Mouse (Mus musculus) regulatory T cell (primary cell): ENCODE results near the gene Tpk1.

Experiments used
- in situ Hi-C: fragments of 300-600 bp; cut with MboI, MseI; formaldehyde crosslinking; loops from one replicate; pipeline ENCODE4 v1.15.1; 2025; ENCODE audit warnings: high pct_unique_total_duplicates

Tpk1 gene

GRCm38 (mm10) chr6:43363291-43363820 lies 302.7 kb downstream of the Tpk1 start:
- in situ Hi-C loops = no loop called here

GRCm38 (mm10) chr6:43361248-43361647 lies 304.8 kb downstream of the Tpk1 start:
- in situ Hi-C loops = no loop called here

- in situ Hi-C loops = no loop called here
Measured at GRCm38 (mm10) chr6:43360214-43360613, 305.9 kb downstream of the Tpk1 start.

- in situ Hi-C loops = no loop called here
Measured at GRCm38 (mm10) chr6:43354562-43355241, 311.4 kb downstream of the Tpk1 start.

- in situ Hi-C loops = no loop called here
Measured at GRCm38 (mm10) chr6:43353446-43353845, 312.6 kb downstream of the Tpk1 start.

- in situ Hi-C loops = no loop called here
Measured at GRCm38 (mm10) chr6:43349083-43349482, 317.0 kb downstream of the Tpk1 start.

- in situ Hi-C loops = no loop called here
Measured at GRCm38 (mm10) chr6:43347637-43348036, 318.4 kb downstream of the Tpk1 start.

- in situ Hi-C loops = no loop called here
Measured at GRCm38 (mm10) chr6:43343006-43343405, 323.1 kb downstream of the Tpk1 start.

GRCm38 (mm10) chr6:43342386-43342785 lies 323.7 kb downstream of the Tpk1 start:
- in situ Hi-C loops = no loop called here

- in situ Hi-C loops = no loop called here
Measured at GRCm38 (mm10) chr6:43338804-43339203, 327.3 kb downstream of the Tpk1 start.

- in situ Hi-C loops = no loop called here
Measured at GRCm38 (mm10) chr6:43337491-43337961, 328.6 kb downstream of the Tpk1 start.

- in situ Hi-C loops = no loop called here
Measured at GRCm38 (mm10) chr6:43335619-43336234, 330.4 kb downstream of the Tpk1 start.

- in situ Hi-C loops = no loop called here
Measured at GRCm38 (mm10) chr6:43333479-43333878, 332.6 kb downstream of the Tpk1 start.

- in situ Hi-C loops = no loop called here
Measured at GRCm38 (mm10) chr6:43312961-43313656, 353.0 kb downstream of the Tpk1 start.

- in situ Hi-C loops = no loop called here
Measured at GRCm38 (mm10) chr6:43312546-43312945, 353.5 kb downstream of the Tpk1 start.

- in situ Hi-C loops = no loop called here
Measured at GRCm38 (mm10) chr6:43310071-43310470, 356.0 kb downstream of the Tpk1 start.

GRCm38 (mm10) chr6:43309454-43309853 lies 356.6 kb downstream of the Tpk1 start, which contains the start of gene Nobox:
Gene Nobox, minus strand, starts transcription at chr6:43309554.
- in situ Hi-C loops = no loop called here

GRCm38 (mm10) chr6:43297508-43297850 lies 368.6 kb downstream of the Tpk1 start:
- in situ Hi-C loops = no loop called here

- in situ Hi-C loops = no loop called here
Measured at GRCm38 (mm10) chr6:43296798-43297507, 369.1 kb downstream of the Tpk1 start.

GRCm38 (mm10) chr6:43295908-43296307 lies 370.2 kb downstream of the Tpk1 start:
- in situ Hi-C loops = no loop called here
